Mouse (Mus musculus): ENCODE measurements at regions not wholly inside any gene's neighbourhood (a gene's known extent, or its start where the extent isn't known, plus 50 kb on each side); places are given as distances from the start of the nearest gene placed in this dataset.

GRCm38 (mm10) chr16:42677211-42677610 lies 198.5 kb upstream of the Zbtb20 start:
- DNase-seq: no peak

GRCm38 (mm10) chr16:42676406-42677075 lies 199.1 kb upstream of the Zbtb20 start:
- DNase-seq: no peak

- DNase-seq: no peak
Observed at GRCm38 (mm10) chr16:42675031-42675430, 200.7 kb upstream of the Zbtb20 start.

- no peak for DNase-seq
Observed at GRCm38 (mm10) chr16:42666601-42667000, 209.1 kb upstream of the Zbtb20 start.

- DNase-seq: no peak
Observed at GRCm38 (mm10) chr16:42651904-42652732, 223.6 kb upstream of the Zbtb20 start.

- DNase-seq: no peak
Observed at GRCm38 (mm10) chr16:42649767-42650166, 225.9 kb upstream of the Zbtb20 start.

- no peak for DNase-seq
Observed at GRCm38 (mm10) chr16:42648531-42649142, 227.0 kb upstream of the Zbtb20 start.

GRCm38 (mm10) chr16:42647762-42648161 lies 227.9 kb upstream of the Zbtb20 start:
- DNase-seq: no peak

GRCm38 (mm10) chr16:42635766-42636165 lies 239.9 kb upstream of the Zbtb20 start:
- DNase-seq: no peak

GRCm38 (mm10) chr16:42627675-42628074 lies 248.0 kb upstream of the Zbtb20 start:
- DNase-seq: no peak

GRCm38 (mm10) chr16:42615920-42616319 lies 259.8 kb upstream of the Zbtb20 start:
- DNase-seq: peak; percentile 36

GRCm38 (mm10) chr16:42612011-42612410 lies 263.7 kb upstream of the Zbtb20 start:
- no peak for DNase-seq

GRCm38 (mm10) chr16:42608336-42608735 lies 267.3 kb upstream of the Zbtb20 start:
- DNase-seq: no peak

GRCm38 (mm10) chr16:42592321-42592720 lies 251.9 kb upstream of the Gap43 start:
- no peak for DNase-seq

GRCm38 (mm10) chr16:42591530-42591929 lies 251.1 kb upstream of the Gap43 start:
- DNase-seq: no peak

GRCm38 (mm10) chr16:42586196-42586595 lies 245.7 kb upstream of the Gap43 start:
- no peak for DNase-seq

- no peak for DNase-seq
Observed at GRCm38 (mm10) chr16:42575517-42575946, 235.1 kb upstream of the Gap43 start.

GRCm38 (mm10) chr16:42574978-42575377 lies 234.5 kb upstream of the Gap43 start:
- no peak for DNase-seq

GRCm38 (mm10) chr16:42570246-42570996 lies 230.0 kb upstream of the Gap43 start:
- DNase-seq: no peak

GRCm38 (mm10) chr16:42569335-42569734 lies 228.9 kb upstream of the Gap43 start:
- no peak for DNase-seq

- DNase-seq: no peak
Observed at GRCm38 (mm10) chr16:42549591-42549990, 209.1 kb upstream of the Gap43 start.

- DNase-seq: no peak
Observed at GRCm38 (mm10) chr16:42546229-42547163, 206.0 kb upstream of the Gap43 start.

All from cerebellum, adult 9-11 months (tissue).